Mouse (Mus musculus): ENCODE measurements at regions not wholly inside any gene's neighbourhood (a gene's known extent, or its start where the extent isn't known, plus 50 kb on each side); places are given as distances from the start of the nearest gene placed in this dataset.
A peak's percentile ranks its signal among the peaks of the same experiment; 100 is the strongest.
"Not testable (repeated sequence)": the region's sequence is repeated elsewhere in the genome, so short reads cannot be mapped to it uniquely, and the experiment has no call there.

DNA sequence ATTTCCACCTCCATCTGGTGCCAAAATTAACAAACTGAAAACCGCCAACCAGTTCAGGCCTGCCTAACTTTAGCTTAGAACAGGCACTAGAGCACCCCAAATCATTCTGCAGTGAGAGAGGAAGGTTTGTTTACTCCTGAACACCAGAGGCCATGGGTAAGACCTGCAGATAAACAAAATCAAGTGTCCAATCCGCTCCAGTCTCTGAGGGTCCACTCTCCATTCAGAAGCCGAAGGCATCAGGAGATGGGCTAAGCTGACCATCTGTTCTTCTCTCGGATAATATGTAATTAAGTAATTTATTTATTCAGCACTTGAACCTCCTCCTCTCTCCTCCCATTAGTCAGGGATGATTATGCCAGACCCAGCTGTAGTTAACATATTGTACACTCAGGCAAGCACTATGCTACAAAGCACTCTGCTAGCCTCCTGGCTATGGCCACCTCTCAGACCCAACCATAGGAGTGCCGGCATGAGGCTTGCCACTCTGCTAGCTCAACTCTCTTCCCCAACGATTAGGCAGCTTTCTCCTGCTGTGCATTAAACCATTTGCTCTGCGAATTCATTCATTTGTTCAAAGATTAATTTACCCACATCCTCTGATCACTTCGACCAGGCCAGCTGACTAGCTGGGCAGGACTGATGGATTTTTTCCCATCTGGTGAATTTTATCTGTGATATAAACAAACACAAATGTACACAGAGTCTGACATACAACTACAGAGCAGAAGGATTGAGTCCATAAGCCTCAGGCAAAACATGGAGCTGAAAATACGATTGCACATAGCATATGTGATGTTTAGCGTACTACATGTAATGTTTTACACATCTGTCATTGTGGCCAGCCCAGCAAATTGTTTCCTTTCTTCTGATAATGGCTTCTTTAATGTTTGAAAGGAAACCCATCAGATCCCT lies 184.4 kb downstream of the Mat2b start:
- no peak for DNase-seq

DNA sequence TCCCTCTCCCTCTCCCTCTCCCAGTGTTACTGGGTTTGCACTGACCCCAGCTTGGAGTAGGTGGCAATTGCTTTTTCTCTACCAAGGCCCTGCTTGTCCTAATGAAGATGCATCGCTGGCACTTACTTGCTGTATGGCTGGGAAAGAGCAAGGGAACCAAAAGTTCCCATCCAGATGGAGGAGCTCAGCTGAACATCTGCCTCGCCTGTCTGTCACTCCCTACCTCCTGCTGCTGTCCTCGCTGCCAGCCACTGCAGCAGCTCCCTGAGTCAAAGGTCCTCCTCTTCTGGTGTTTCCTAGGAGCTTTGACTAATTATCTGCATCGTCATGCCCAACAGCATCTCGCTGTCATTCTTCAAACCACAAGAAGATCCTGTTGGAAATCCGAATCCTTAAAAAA lies 203.4 kb downstream of the Mat2b start:
- no peak for DNase-seq

DNA sequence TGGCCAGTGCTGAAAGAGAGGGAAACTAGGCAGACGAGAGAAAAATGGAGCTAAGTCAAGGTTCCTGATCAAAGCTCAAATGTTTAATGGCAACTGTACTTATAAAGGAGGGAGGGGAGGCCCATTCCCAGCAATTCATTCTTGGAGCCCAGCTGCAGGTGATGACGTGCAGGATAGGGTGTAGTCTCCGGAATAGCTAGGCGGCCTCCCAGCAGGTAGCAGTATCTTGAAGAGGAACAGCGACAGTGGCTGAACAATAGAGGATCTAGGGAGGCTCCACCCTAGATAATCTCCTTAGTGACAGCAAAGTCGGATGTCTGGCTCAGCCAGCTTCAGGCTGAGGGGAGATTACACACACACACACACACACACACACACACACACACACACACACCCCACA lies 216.8 kb downstream of the Mat2b start:
- not testable (repeated sequence) for DNase-seq

DNA sequence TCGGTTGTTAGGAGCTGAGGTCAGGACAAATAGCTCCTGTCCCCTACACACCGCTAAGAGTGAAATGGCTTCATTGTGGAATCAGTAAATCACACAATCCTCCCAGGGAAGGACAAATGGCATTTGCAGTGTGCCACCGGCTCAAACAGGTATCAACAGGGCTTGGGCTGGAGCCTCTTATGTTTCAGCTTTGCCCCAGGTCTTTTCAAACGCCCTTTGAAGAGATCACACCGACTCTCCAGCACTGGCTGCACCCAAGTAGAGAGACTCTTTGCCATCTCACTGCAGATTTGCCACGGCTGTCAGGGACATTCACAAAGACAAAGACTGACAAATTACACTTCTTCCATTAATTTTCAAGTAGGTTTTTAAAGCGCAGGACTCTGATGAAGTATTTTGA lies 217.7 kb downstream of the Mat2b start:
- no peak for DNase-seq

DNA sequence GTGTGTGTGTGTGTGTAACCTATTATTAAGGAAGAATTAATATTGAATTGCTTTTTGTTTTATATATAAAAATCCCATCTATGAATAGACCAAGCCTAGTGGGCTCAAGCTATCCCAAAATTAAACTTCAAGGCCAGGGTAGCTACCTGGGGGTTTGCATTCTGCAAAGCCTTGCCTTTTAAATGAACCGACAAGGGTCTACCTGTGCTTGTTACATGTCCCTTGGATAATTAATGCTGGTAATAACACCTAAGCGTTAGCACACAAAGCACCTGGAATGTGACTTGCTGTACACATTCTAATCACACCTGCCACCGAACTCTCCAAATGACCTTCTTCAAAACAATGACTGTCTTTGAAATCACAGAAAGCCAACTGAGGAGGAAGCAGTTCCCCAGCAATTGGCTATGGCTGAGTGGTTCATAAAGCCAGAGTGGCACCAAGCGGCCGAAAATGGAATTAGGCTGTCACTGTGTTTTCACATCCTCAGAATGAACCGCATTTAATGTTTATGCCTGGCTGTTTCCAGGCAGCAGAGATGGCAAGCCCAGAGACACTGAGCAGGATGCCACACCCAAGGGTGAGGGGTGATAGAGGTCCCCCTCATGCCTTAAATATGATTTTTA lies 225.8 kb downstream of the Mat2b start:
- peak; percentile 24 for DNase-seq

DNA sequence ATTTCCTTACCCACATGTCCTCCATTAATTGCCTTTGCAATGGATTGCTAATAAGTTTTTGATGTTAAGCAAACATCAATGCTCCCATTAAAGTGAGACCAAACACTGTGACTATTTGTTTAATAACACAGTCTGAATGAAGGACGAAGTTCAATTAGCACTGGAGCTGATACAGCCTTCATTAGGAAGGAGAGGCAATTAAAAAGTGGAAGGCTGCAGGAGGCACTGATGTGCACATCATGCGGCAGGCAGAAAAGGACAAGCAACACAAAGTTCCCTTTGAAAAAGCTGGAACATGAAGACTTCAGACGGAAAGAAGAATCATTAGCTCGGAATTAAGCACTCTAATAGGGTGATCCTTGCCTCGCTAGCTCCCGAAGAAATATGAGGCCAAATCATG lies 238.4 kb downstream of the Mat2b start:
- no peak for DNase-seq

DNA sequence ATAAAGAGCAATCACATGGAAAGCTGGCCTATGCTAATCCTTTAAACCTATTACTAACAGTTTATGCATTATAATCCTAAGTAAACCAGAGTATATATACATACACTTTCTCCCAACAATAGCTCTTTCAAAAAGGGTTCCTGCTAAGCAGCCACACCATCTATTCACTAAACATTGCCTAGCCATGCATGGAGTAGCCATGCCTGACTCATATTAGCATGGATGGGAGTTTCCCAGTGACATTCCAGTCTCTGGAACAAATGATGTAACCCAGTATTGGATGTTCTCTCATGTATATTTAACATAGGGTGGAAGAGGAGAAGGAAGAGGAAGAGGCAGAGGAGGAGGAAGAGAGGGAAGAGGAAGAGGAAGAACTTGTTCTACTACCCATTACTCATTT lies 240.0 kb downstream of the Mat2b start:
- not testable (repeated sequence) for DNase-seq

DNA sequence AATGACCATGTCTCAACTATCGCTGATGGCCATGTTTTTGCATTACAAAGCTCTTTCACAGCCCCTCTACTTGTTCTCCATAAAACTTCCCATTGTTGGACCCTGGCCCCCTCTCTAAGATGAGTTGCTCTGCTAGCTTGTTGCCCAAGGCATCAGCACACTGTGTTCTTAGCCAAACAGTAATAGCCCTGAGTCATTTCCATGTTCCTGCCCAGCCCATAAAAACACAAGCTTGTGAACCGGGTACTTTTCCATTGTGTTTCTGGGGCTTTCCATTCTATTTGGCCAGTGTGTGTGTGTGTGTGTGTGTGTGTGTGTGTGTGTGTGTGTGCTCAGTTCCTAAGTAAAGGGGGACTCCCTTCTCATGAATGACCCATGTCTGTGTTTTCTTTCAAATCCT lies 248.2 kb downstream of the Mat2b start:
- no peak for DNase-seq

DNA sequence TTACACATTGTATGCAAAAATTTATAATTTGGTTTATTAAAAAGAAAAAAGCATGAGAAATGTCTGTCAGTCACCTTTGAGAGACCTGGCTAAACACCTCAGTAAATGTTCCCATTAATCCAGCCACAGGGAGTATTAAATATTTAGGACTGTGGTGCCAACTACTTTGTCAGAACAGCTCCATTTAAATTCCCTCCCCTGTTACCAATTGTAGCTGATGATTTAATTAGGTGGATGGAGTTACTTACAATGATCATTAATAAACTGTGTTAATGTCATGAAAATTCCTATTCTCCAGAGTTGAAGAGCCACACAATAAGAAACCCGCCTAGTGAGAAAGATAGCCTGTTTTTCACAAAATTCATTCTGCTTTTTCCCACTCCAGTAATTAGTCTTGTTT lies 261.0 kb downstream of the Mat2b start:
- DNase-seq, result no peak

DNA sequence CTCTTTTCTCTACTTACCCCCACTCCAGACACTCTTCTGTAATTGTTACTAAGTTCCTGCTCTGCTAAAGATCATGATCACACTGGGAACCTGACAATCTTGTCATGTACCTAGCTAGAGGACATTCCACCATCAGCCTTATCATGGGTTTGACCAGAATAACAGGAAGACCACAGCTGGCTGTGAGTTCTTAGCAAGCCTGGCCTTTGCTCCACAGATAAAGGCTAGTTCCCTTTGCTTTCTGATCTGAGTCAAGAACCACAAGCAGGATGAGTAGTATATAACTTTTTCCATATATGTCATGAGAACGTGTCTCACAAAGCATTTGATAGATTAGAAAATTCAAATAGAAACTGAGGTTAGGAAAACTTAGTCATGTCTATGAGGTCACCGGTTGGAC lies 266.1 kb downstream of the Mat2b start:
- DNase-seq, result no peak

DNA sequence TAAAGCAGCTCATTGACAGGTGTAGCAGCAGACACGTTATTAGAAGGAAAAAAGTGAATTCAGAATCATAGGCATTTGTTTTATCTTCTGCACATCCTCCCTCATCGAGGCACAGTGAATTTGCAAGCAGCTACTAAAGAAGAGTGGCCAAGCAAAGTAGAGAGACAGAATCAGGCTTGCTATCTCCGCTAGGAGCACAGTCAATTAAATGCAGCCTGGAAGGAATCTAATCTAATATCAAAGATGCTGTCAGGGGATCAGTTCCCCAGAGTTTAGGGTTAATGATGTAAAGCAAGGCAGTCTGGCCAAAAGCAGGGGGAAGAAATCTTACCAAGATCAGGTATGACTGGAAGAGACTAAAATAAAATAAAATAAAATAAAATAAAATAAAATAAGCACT lies 270.7 kb downstream of the Mat2b start:
- DNase-seq, result no peak

DNA sequence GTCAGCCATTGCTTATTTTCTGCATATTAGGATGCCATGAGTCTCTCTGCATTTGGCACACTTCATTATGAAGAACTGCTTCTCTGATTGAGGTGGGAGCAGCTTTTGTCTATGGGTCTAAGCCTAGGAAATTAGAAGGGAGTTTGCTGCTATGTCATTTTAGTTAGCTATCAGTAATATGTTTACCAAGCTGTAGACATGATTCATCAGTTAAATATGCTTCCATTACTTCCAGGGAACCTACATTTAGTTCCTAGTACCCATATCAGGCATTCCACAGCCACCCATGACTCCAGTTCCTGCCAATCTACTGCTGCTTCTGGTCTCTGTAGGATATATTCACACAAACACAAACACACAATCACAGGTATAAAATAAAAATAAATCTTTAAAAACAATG lies 287.4 kb downstream of the Mat2b start:
- DNase-seq, result no peak

DNA sequence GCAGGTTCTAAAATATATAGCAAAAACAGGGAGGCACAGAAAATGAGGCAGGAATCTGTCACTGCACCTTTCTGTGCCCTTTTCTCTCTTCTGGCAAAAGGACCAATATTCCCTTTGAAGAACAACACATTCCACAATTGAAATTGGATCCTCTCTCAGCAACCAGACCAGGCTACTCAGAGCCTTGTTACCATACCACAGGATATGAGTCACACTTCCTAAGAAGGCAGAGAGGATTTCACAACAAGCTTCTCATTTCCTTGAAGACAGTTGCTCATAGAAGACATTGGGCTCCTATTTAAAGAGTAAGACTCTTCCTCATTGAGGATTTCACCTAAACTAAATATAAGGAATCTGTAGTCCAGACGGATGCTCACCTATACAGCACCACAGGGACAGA lies 292.8 kb downstream of the Mat2b start:
- DNase-seq, result no peak

DNA sequence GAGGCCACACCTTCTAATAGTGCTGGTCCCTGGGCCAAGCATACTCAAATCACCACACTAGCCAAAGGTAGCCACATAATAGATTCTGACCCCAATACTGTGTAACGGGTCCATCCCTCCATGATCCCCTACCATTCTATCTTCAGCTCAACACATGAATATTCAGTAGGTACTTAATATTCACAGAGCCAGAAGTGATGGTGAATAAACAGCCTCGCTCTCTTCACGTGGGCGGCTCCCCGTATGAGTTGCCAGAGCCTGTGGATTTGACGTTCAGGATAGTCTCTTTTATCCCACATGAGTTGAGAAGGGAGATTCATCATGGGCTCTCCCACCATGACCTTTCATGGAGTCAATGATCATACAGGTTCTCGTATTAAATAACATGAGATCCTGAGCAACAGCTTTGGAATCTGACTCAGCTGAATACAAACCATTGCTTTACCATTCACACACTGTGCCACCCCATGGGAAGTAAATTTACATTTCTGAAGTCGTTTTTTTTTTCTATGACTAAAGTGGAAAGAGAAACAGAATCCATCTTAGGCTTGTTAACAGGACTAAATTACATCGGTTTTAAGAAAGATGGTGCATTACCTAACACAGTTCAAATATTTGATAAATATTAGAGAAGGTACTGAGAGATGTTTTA lies 297.4 kb downstream of the Mat2b start:
- DNase-seq, result no peak

DNA sequence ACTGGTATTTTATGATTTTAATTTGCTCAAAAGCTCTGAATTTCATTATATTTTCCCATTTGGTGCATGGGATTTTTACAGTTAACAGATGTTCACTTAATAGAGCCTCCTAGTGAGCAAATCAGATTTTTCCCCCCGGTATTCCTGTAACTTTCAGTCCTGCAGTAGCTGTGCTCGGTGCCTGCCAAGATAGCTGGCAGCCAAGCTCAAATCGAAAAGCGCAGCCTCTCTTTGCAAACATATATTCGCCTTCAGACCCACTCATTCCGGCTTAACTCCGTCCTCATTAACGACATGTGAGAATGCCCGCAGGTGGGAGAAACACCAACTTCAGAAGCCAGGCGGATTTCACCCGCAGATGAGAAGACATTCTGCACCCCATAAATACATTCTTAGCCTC lies 299.7 kb downstream of the Mat2b start:
- DNase-seq, result no peak

DNA sequence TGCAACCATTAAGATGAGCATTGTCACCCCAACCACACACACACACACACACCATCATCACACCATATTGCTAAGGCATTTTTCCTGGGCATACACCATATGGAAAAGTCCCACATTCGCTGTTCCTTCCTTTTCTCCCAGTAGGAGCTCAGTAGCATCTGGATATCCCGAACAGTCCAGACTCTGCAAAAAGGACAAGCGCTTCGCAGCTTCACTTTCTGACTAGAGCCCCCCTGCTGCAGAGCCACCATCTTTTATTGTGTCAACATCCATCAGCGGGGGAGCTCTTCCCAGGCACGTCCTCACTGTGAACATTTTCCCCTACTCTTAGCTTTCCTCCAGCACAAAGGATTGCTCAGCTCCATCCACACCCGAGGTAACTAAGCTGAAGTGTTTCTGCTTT lies 300.1 kb downstream of the Mat2b start:
- DNase-seq, result no peak

DNA sequence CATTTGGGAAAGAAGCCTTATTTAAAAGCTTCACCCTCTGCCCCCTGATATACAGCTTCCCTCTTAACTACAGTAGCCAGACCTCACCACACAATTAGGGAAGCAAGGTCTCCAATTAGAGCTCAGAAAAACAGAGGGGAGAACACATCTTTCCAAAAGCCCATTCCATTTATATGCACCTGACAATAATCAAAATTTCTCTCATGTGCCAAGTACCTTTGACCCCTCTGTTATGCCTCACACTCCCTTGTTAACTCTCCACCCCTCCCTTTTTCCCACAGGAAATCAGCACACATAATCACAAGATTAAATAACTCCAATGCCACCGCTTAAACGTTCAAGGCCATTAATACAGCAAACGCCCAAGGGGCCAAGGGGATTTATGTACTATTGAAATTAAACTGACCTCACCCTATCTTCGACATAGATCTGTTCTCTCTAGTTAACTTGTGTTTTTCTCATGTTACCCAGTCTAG lies 300.7 kb downstream of the Mat2b start:
- DNase-seq, result no peak

DNA sequence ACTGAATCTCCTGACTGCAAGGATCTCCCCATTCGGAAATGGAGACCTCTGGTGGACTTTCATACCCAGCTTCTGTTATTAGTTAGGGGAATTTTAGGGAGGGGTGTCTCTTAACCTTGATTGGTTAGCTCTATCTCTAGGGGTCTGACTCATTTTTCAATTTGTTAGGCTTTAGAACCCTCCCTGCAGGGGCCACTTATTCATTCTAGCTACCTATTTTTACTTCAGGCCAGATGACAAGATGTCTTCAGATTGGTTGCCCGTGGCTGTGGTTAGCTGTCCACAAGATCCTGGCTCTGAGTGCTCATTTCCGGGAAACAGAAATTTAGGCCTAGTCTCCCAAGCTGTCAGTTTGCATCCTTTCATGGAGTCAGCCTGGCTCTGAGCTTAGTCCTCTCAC lies 314.3 kb downstream of the Mat2b start:
- DNase-seq, result no peak

DNA sequence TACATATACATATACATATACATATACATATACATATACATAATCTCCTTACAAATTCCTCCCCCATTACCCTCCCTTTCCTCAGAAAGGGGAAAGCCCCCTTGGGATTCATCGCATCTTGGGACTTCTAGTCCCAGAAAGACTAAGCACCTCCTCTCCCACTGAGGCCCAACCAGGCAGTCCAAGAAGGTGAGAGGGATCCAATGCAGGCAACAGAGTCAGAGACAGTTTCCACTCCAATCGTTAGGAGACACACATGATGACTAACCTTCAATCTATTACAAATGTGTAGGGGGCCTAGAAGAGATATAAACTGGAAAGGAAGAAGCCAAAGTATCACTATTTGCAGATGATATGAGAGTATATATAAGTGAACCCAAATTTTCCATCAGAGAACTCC lies 323.3 kb downstream of the Mat2b start:
- no peak for DNase-seq

DNA sequence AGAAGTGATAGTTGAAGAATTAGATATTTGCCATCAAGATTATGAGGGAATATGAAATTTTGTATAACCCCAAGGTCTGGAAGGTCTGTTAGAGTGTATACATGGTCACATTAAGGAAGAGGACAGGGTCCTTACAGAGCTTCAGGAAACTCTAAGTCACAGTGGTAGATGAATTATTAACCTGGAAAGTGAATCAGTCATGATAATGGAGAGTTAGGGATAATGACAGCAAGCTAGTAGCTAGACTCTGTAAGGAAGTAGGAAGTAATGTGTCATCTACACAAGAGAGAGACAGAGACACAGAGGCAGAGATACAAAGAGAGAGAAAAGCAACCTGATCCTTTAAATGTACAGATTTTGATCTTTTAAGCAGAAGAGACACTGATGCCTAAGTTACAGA lies 328.4 kb downstream of the Mat2b start:
- no peak for DNase-seq

DNA sequence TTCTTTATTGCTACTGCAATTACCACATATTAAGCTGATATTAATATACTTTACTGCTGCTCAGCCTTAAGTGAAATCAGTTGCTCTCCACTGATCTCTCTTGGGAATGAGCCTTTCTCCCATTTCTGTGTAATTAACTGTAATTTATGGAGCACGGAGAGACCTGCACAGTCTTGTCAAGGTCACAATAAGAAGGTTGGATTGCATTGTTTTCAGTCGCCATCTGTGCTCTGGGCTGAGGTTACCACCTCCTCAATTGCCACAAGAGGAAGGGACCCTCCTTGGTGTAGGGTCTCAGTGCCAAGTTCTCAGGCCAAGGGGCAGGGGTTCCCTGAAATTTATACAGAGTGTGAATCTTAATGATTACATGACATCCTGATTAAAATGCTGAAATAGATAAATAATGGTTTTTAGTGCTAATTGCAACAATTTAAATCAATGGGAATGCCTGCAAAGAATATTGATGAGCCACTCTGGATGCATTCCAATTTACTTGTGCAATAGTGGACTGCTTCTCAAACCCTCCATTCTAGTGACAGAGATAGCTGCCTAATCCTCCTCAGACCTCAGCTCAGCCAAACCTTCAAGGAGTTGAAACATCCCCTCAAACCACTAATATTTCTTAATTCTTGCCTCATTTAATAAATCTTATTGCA lies 332.3 kb downstream of the Mat2b start:
- DNase-seq, result no peak
